Mouse (Mus musculus): Measurements from ENCODE around the gene Ltbp1.

DNA sequence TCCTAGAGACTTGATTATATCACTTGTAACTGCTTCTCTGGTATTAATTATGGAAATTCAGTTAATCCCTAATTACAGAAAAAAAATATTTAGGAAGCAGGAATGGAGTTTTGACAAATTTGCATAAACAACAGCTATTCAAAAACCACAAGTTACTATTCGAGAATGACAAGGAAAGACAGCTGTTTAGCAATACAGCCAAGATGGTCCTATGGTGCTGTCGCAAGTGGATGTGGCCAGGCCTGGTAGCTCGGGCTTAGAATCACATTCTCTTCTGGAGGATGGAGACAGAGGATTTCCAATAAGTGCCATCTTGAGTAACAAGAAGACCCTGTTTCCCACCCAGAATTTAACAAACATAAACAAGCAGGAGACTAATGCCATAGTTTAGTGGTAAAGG is 344.2 kb downstream of the Ltbp1 start:
- TF ChIP-seq EP300 (IDR thresholded peaks at IDR 0.05; ENCODE audit: insufficient read depth, low read depth, low read length) (no peak), CTCF (IDR thresholded peaks at IDR 0.05) (no peak)
